Mouse (Mus musculus): ENCODE results near the gene Adcy2. TPM values are rescaled to one million over a fixed set of nuclear protein-coding genes. Genes with fewer than 3 reads are reported as not detected.
A peak's percentile ranks its signal among the peaks of the same experiment; 100 is the strongest.

Adcy2 gene
- total RNA-seq, 2 experiments from 2014 or later: 50.0 to 78.7 TPM

- DNase-seq (ENCODE audit: low spot score in 2 of 2): peak in 1 of 2 experiments; percentile 28
Measured at GRCm38 (mm10) chr13:68830030-68830759, 169.1 kb downstream of the Adcy2 start.

- no peak for DNase-seq (ENCODE audit: low spot score in 2 of 2)
Measured at GRCm38 (mm10) chr13:68828441-68828840, 170.9 kb downstream of the Adcy2 start.

- no peak for DNase-seq (ENCODE audit: low spot score in 2 of 2)
Measured at GRCm38 (mm10) chr13:68826461-68826860, 172.9 kb downstream of the Adcy2 start.

GRCm38 (mm10) chr13:68820858-68821579, 178.3 kb downstream of the Adcy2 start:
- DNase-seq (ENCODE audit: low spot score in 2 of 2): no peak

GRCm38 (mm10) chr13:68815704-68816477, 183.4 kb downstream of the Adcy2 start:
- DNase-seq (ENCODE audit: low spot score in 2 of 2): peak; percentile 34 to 68

GRCm38 (mm10) chr13:68811185-68811584, 188.2 kb downstream of the Adcy2 start:
- no peak for DNase-seq (ENCODE audit: low spot score in 2 of 2)

GRCm38 (mm10) chr13:68799777-68800176, 199.6 kb downstream of the Adcy2 start:
- no peak for DNase-seq (ENCODE audit: low spot score in 2 of 2)

- DNase-seq (ENCODE audit: low spot score in 2 of 2): no peak
Measured at GRCm38 (mm10) chr13:68793286-68793685, 206.1 kb downstream of the Adcy2 start.

- peak in 1 of 2 experiments; percentile 17 for DNase-seq (ENCODE audit: low spot score in 2 of 2)
Measured at GRCm38 (mm10) chr13:68787286-68788061, 211.9 kb downstream of the Adcy2 start.

GRCm38 (mm10) chr13:68783096-68783495, 216.2 kb downstream of the Adcy2 start:
- DNase-seq (ENCODE audit: low spot score in 2 of 2): no peak

GRCm38 (mm10) chr13:68778011-68778672, 221.2 kb downstream of the Adcy2 start:
- DNase-seq (ENCODE audit: low spot score in 2 of 2): no peak

GRCm38 (mm10) chr13:68773599-68774211, 225.6 kb downstream of the Adcy2 start:
- no peak for DNase-seq (ENCODE audit: low spot score in 2 of 2)

GRCm38 (mm10) chr13:68768588-68768987, 230.8 kb downstream of the Adcy2 start:
- no peak for DNase-seq (ENCODE audit: low spot score in 2 of 2)

GRCm38 (mm10) chr13:68765896-68766578, 233.3 kb downstream of the Adcy2 start:
- DNase-seq (ENCODE audit: low spot score in 2 of 2): no peak

- no peak for DNase-seq (ENCODE audit: low spot score in 2 of 2)
Measured at GRCm38 (mm10) chr13:68764614-68765013, 234.7 kb downstream of the Adcy2 start.

- DNase-seq (ENCODE audit: low spot score in 2 of 2): peak; percentile 37 to 62
Measured at GRCm38 (mm10) chr13:68749801-68750200, 249.5 kb downstream of the Adcy2 start.

GRCm38 (mm10) chr13:68749370-68749769, 250.0 kb downstream of the Adcy2 start:
- no peak for DNase-seq (ENCODE audit: low spot score in 2 of 2)

- no peak for DNase-seq (ENCODE audit: low spot score in 2 of 2)
Measured at GRCm38 (mm10) chr13:68745426-68745825, 253.9 kb downstream of the Adcy2 start.

- DNase-seq (ENCODE audit: low spot score in 2 of 2): no peak
Measured at GRCm38 (mm10) chr13:68712661-68713060, 286.7 kb downstream of the Adcy2 start.

Measured in layer of hippocampus, postnatal 14 days (tissue).